Mouse (Mus musculus): ENCODE measurements around the gene Olfr447. TPM values are rescaled to one million over a fixed set of nuclear protein-coding genes. Genes with fewer than 3 reads are reported as not detected.

Gene Olfr447
- not detected in 2 replicates for polyA plus RNA-seq (2012; rRNA removed)

DNA sequence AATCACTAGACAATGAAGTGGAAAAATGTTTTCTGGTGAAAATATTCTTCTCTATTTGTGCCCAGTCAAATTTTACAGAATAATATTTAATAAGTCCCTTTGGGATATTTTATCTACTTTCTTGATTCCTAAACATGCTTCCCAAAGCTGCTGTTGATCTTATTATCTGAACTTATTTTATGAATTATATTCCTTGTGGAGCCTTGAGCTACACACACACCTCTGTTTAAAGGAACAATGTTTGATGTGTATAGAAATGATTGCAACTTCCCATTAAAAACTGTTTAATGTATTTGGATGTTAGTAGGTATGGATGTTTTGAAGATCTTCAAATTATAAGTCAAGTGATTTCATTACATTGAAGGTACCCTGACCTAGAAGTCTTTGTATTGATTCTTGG lies at the start of gene Olfr447:
TSS of gene Olfr447 (plus strand) at position 301 of the 400 bp plus-strand sequence.
- no peak within 1 kb of the TSS for H3K4me3 ChIP-seq (replicated peaks; ENCODE audit: insufficient read depth, low read depth, low read length)
- no peaks in the 10 kb centered on the region for H3K27me3 ChIP-seq (ENCODE audit: control insufficient read depth, insufficient read depth, low read length)
- no peak within 1 kb of the TSS for H3K27ac ChIP-seq (ENCODE audit: insufficient read depth, low read length)
- H3K4me1 ChIP-seq (ENCODE audit: control insufficient read depth, insufficient read depth, low read length), result no peaks in the 10 kb centered on the region
- DNase-seq, result no peak
- no peak for TF ChIP-seq POLR2A (IDR thresholded peaks at IDR 0.05; ENCODE audit: borderline replicate concordance, insufficient read depth, low read length)
- TF ChIP-seq CTCF (IDR thresholded peaks at IDR 0.05; ENCODE audit: borderline replicate concordance, insufficient read depth, low read depth, low read length), result no peak

DNA sequence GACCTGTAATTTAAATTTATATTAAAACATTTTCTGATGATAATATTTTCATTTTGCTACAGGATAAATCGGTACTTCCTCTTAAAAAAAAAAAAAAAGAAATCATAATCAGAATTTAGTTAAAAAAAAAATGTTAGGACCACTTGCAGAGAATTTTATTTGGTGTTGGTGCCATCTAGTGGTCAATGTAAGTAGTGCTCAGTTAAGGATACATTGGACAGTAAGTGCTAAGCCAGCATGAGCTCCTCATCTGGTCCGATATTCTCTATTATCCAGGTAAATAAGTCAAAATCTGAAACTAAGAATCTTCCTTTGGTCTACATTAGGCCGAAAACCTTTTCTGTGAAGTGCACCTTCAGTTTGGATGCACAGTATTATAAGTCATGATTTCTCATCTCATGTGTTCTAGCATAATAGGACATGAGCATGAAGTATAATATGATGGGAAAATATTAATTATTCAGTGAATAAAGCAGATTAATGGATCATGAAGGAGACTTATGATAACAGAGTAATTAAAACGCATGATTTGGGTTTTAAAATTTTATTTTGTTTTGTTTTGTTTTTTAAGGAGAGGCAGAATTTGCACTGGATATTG lies 48.4 kb upstream of the Olfr447 start:
- TF ChIP-seq CTCF (IDR thresholded peaks at IDR 0.05; ENCODE audit: borderline replicate concordance, insufficient read depth, low read depth, low read length) (peak; percentile 22; the same call in 1 of the 2 replicates), POLR2A (IDR thresholded peaks at IDR 0.05; ENCODE audit: borderline replicate concordance, insufficient read depth, low read length) (no peak)
- Histone ChIP-seq H3K4me3 (replicated peaks; ENCODE audit: insufficient read depth, low read depth, low read length) (no peak overlapping the region), H3K27ac (ENCODE audit: insufficient read depth, low read length) (no peak overlapping the region), H3K27me3 (ENCODE audit: control insufficient read depth, insufficient read depth, low read length) (no peaks in the 10 kb centered on the region), H3K4me1 (ENCODE audit: control insufficient read depth, insufficient read depth, low read length) (no peaks in the 10 kb centered on the region)
- peak in 1 of 2 experiments; percentile 43 for DNase-seq
- 9% methylated on average over 4 of the region's 4 CpGs for WGBS

DNA sequence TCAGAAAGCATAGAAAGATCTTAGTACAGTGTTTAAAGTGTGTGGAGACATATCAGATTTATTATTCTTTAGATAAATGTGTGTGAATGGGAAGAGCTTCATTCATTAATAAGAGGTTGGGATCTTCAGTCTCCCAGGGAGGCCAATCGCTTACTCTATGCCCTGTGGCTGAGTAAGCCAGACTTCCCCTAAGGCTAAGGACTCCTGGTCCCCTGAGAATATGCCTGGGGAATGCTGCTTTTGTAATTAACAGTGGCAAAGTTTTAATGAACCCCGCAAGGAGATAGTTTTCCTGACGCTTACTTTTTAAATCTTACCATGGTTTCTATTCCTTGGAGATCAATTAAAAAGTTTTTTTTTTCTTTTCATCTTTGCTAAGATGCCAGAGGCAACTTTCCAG lies 39.0 kb upstream of the Olfr447 start:
- no peaks in the 10 kb centered on the region for H3K27me3 ChIP-seq (ENCODE audit: control insufficient read depth, insufficient read depth, low read length)
- no peak for TF ChIP-seq POLR2A (IDR thresholded peaks at IDR 0.05; ENCODE audit: borderline replicate concordance, insufficient read depth, low read length)
- no peak for TF ChIP-seq CTCF (IDR thresholded peaks at IDR 0.05; ENCODE audit: borderline replicate concordance, insufficient read depth, low read depth, low read length)
- 81% methylated on average over 3 of the region's 3 CpGs for WGBS
- H3K4me3 ChIP-seq (replicated peaks; ENCODE audit: insufficient read depth, low read depth, low read length), result no peak overlapping the region
- no peaks in the 10 kb centered on the region for H3K4me1 ChIP-seq (ENCODE audit: control insufficient read depth, insufficient read depth, low read length)
- no peak overlapping the region for H3K27ac ChIP-seq (ENCODE audit: insufficient read depth, low read length)
- no peak for DNase-seq

DNA sequence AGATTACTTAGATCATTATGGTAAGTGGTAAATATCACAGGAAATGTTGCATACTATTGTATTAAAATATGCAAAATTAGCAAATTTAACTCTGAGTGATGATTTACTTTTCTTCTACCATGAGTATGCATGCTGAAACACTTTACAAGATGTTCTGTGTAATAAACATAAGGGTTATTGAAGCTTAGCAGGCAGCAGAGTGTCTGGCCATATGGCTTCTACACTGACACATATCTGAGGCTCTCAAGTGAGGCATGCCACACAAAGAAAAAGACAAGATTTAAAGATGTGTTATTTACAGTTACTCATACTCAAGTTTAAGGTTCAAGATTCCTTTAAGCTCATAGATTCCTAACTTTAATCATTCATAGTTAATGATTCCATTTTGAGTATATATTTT lies 32.4 kb upstream of the Olfr447 start:
- no peak for DNase-seq
- no peaks in the 10 kb centered on the region for H3K27me3 ChIP-seq (ENCODE audit: control insufficient read depth, insufficient read depth, low read length)
- TF ChIP-seq POLR2A (IDR thresholded peaks at IDR 0.05; ENCODE audit: borderline replicate concordance, insufficient read depth, low read length) (no peak), CTCF (IDR thresholded peaks at IDR 0.05; ENCODE audit: borderline replicate concordance, insufficient read depth, low read depth, low read length) (no peak)

DNA sequence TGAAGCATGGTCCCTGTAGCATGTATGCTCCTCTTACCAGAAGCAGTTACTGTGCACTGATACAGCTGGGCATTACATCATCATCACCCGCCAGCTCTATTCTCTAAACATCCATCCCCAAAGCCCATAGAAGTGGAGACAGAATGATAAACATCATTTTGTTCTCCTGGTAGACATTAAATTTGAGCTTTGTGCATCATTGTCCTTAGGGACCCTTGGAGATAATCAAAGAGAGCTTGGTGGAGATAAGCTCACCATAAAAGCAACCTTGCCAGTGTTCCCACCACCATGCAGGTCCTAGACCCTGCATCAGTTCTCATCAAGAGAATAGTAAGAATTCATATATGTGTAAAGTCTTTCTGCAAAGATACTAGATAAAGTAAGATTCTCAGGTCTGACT lies 18.5 kb upstream of the Olfr447 start, which contains the start of gene Olfr448:
TSS of gene Olfr448 (plus strand) at position 301 of the 400 bp plus-strand sequence.
- H3K27me3 ChIP-seq (ENCODE audit: control insufficient read depth, insufficient read depth, low read length), result no peaks in the 10 kb centered on the region
- TF ChIP-seq POLR2A (IDR thresholded peaks at IDR 0.05; ENCODE audit: borderline replicate concordance, insufficient read depth, low read length) (no peak), CTCF (IDR thresholded peaks at IDR 0.05; ENCODE audit: borderline replicate concordance, insufficient read depth, low read depth, low read length) (no peak)
- H3K4me3 ChIP-seq (replicated peaks; ENCODE audit: insufficient read depth, low read depth, low read length), result no peak within 1 kb of the TSS
- no peaks in the 10 kb centered on the region for H3K4me1 ChIP-seq (ENCODE audit: control insufficient read depth, insufficient read depth, low read length)
- H3K27ac ChIP-seq (ENCODE audit: insufficient read depth, low read length), result no peak within 1 kb of the TSS
- 93% methylated on average over 1 of the region's 1 CpGs for WGBS
- DNase-seq, result no peak

More for the DNA sequence above, 32.4 kb upstream of the Olfr447 start:
- Histone ChIP-seq H3K27ac (ENCODE audit: insufficient read depth, low read length) (no peak overlapping the region), H3K4me1 (ENCODE audit: control insufficient read depth, insufficient read depth, low read length) (no peaks in the 10 kb centered on the region), H3K4me3 (replicated peaks; ENCODE audit: insufficient read depth, low read depth, low read length) (no peak overlapping the region)

DNA sequence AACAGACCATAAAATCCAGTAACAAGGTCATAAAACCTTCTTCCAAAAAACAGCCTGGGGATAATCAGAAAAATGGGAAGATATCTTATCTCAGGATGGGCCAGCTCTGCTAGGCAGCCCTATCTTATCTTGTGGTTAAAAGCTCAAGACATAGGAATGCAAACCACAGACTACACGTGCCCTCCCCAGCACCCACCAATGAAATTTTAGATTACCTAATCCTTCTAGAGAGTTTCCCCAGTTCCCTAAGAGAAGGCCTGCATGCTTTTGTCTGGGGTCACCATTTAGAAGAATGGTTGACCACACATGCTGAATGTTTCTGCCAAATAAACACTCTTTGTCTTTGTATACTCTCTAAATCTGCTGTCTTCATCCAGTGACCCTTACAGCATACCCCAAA lies 8.3 kb upstream of the Olfr447 start:
- H3K4me1 ChIP-seq (ENCODE audit: control insufficient read depth, insufficient read depth, low read length), result no peaks in the 10 kb centered on the region
- TF ChIP-seq POLR2A (IDR thresholded peaks at IDR 0.05; ENCODE audit: borderline replicate concordance, insufficient read depth, low read length) (no peak), CTCF (IDR thresholded peaks at IDR 0.05; ENCODE audit: borderline replicate concordance, insufficient read depth, low read depth, low read length) (no peak)
- WGBS, result 29% methylated on average over 1 of the region's 1 CpGs
- no peak overlapping the region for H3K27ac ChIP-seq (ENCODE audit: insufficient read depth, low read length)
- no peak for DNase-seq
- H3K27me3 ChIP-seq (ENCODE audit: control insufficient read depth, insufficient read depth, low read length), result no peaks in the 10 kb centered on the region
- H3K4me3 ChIP-seq (replicated peaks; ENCODE audit: insufficient read depth, low read depth, low read length), result no peak overlapping the region

DNA sequence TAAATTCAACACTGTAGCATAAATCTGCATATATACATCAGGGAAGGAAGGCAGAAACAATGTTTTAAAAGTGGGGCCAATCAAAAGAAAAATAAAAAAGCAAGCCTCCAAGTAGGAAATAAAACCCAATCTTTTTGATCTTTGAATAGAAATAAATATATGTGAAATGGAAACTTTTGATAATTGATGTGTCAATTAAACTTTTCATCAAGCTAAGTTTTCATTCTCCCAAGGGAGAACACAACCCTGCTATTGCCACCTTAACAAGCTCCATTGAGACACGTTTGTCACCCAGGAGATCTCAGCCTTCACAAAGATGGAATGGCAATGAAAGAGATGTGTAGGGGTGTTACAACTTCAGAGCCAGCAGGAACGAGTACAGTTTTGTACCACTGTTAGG lies 12.4 kb downstream of the Olfr447 start, which contains the start of gene Olfr446:
TSS of gene Olfr446 (plus strand) at position 301 of the 400 bp plus-strand sequence.
- Histone ChIP-seq H3K4me1 (ENCODE audit: control insufficient read depth, insufficient read depth, low read length) (no peaks in the 10 kb centered on the region), H3K27me3 (ENCODE audit: control insufficient read depth, insufficient read depth, low read length) (no peaks in the 10 kb centered on the region), H3K4me3 (replicated peaks; ENCODE audit: insufficient read depth, low read depth, low read length) (no peak within 1 kb of the TSS), H3K27ac (ENCODE audit: insufficient read depth, low read length) (no peak within 1 kb of the TSS)
- TF ChIP-seq CTCF (IDR thresholded peaks at IDR 0.05; ENCODE audit: borderline replicate concordance, insufficient read depth, low read depth, low read length), result no peak
- DNase-seq, result no peak
- WGBS, result 61% methylated on average over 2 of the region's 2 CpGs

DNA sequence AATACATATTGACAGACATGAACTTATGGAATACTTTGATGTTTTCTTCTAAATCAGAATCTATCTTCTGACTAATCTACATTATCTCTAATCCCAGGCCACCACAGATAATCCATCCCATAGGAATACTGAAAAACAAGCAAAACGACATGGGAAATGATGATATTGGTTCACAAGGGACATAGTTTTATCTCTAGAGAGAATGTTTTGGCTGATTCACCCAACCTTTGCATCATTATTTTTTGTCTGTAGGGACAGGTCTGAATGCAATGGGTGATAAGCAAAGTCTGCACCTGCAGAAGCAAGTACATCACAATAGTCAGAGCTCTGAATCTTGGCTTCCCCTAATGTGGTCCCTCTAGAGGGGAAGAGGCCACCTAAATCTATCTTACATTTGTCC lies 40.1 kb downstream of the Olfr447 start, which contains the start of gene Olfr444:
TSS of gene Olfr444 (plus strand) at position 301 of the 400 bp plus-strand sequence.
- no peak within 1 kb of the TSS for H3K4me3 ChIP-seq (replicated peaks; ENCODE audit: insufficient read depth, low read depth, low read length)
- no peak for DNase-seq
- no peaks in the 10 kb centered on the region for H3K27me3 ChIP-seq (ENCODE audit: control insufficient read depth, insufficient read depth, low read length)
- 78% methylated on average over 1 of the region's 1 CpGs for WGBS
- TF ChIP-seq CTCF (IDR thresholded peaks at IDR 0.05; ENCODE audit: borderline replicate concordance, insufficient read depth, low read depth, low read length), result no peak
- no peak for TF ChIP-seq POLR2A (IDR thresholded peaks at IDR 0.05; ENCODE audit: borderline replicate concordance, insufficient read depth, low read length)
- no peak within 1 kb of the TSS for H3K27ac ChIP-seq (ENCODE audit: insufficient read depth, low read length)
- H3K4me1 ChIP-seq (ENCODE audit: control insufficient read depth, insufficient read depth, low read length), result no peaks in the 10 kb centered on the region

Other genes starting within 250 kb of the Olfr447 start
- gene Tcaf1, start 198.8 kb upstream of the Olfr447 start, polyA plus RNA-seq (2012; rRNA removed), result 92.9 and 103 TPM in 2 replicates
- not detected in 2 replicates for gene Olfr453, start 169.5 kb upstream of the Olfr447 start, polyA plus RNA-seq (2012; rRNA removed)
- not detected in 2 replicates for gene Olfr38, start 152.5 kb upstream of the Olfr447 start, polyA plus RNA-seq (2012; rRNA removed)
- not detected in 2 replicates for gene Olfr452, start 123.8 kb upstream of the Olfr447 start, polyA plus RNA-seq (2012; rRNA removed)
- not detected in 2 replicates for gene Olfr450, start 96.9 kb upstream of the Olfr447 start, polyA plus RNA-seq (2012; rRNA removed)
- not detected in 2 replicates for gene Olfr449, start 74.5 kb upstream of the Olfr447 start, polyA plus RNA-seq (2012; rRNA removed)
- gene Olfr448, start 18.4 kb upstream of the Olfr447 start, polyA plus RNA-seq (2012; rRNA removed), result not detected in 2 replicates
- not detected in 2 replicates for gene Olfr446, start 12.5 kb downstream of the Olfr447 start, polyA plus RNA-seq (2012; rRNA removed)
- gene Olfr444, start 40.2 kb downstream of the Olfr447 start, polyA plus RNA-seq (2012; rRNA removed), result not detected in 2 replicates
- not detected in 2 replicates for gene Olfr441, start 197.5 kb downstream of the Olfr447 start, polyA plus RNA-seq (2012; rRNA removed)
- gene Olfr237-ps1, start 237.7 kb downstream of the Olfr447 start, polyA plus RNA-seq (2012; rRNA removed), result not detected in 2 replicates